Comparison of ENCODE assay signal across 8 mouse cellular contexts in genomic region chr10:81626994-81627835, GRCm38 (mm10). TPM values are rescaled to one million over a fixed set of nuclear protein-coding genes. Genes with fewer than 3 reads are reported as not detected.
DNase-seq lines count a peak whose midpoint lies in the region; ATAC-seq and TF ChIP-seq lines count a peak whose summit lies in the region.

Gene Sirt6 (minus strand): TSS chr10:81627797.

- 5% methylated on average over 40 of the region's 40 CpGs for WGBS in hindbrain, postnatal 0 days

- 0 out of 2 replicates have a peak, but pooled peaks cover 3% of the 10 kb centered on the region for H3K27me3 ChIP-seq in hindbrain, postnatal 0 days (ENCODE audit: insufficient read depth, low read length)

- peak within 1 kb of the TSS; percentile 88 for H3K4me3 ChIP-seq in gastrocnemius, adult 2 months
- peak within 1 kb of the TSS; percentile 74 for H3K4me3 ChIP-seq in hindbrain, postnatal 0 days (ENCODE audit: low read length)
- H3K4me3 ChIP-seq in left cerebral cortex, adult 2 months, result peak within 1 kb of the TSS; percentile 73

- peak within 1 kb of the TSS; percentile 89 for H3K27ac ChIP-seq in gastrocnemius, adult 2 months
- peak within 1 kb of the TSS; percentile 84 for H3K27ac ChIP-seq in hindbrain, postnatal 0 days
- peak within 1 kb of the TSS; percentile 89 for H3K27ac ChIP-seq in left cerebral cortex, adult 2 months

- no peak for TF ChIP-seq CTCF in gastrocnemius, adult 2 months (IDR thresholded peaks at IDR 0.05)
- TF ChIP-seq CTCF in hindbrain, postnatal 0 days (IDR thresholded peaks at IDR 0.05; ENCODE audit: low read depth), result peak; percentile 5; the same call in 1 of the 2 replicates
- no peak for TF ChIP-seq CTCF in left cerebral cortex, adult 2 months (IDR thresholded peaks at IDR 0.05)

- DNase-seq in WW6 (ENCODE audit: low read depth, low spot score), result peak; percentile 90
- peak; percentile 59 to 84 for DNase-seq in cerebellum, postnatal 4 days (ENCODE audit: low spot score in 2 of 2)
- DNase-seq in gastrocnemius, adult 2 months, result peak; percentile 95
- DNase-seq in hindbrain, postnatal 0 days (ENCODE audit: low spot score), result peak; percentile 97
- peak; percentile 86 to 92 for DNase-seq in left cerebral cortex, adult 2 months (ENCODE audit: extremely low spot score in 1 of 2, low spot score in 2 of 2)
- DNase-seq in right cerebral cortex, adult 2 months (ENCODE audit: low spot score in 2 of 2), result peak; percentile 92 to 94
- peak; percentile 94 for DNase-seq in urinary bladder, postnatal 14 days (ENCODE audit: low spot score)

- no peaks in the 10 kb centered on the region for H3K9me3 ChIP-seq in hindbrain, postnatal 0 days (ENCODE audit: low read length)

- intact Hi-C loops in gastrocnemius, adult 2 months (cut with DNase I), result loop anchor here (2.0 kb wide), 1 partner anchor 20 kb away; the partner anchor contains the start of gene BC025920
- intact Hi-C loops in left cerebral cortex, adult 2 months (cut with DNase I), result loop anchor here (2.0 kb wide), 1 partner anchor 20 kb away; the partner anchor contains the start of gene BC025920

- peak; percentile 87 for ATAC-seq in hindbrain, postnatal 0 days
- ATAC-seq in megakaryocyte, adult 5-6 weeks (ENCODE audit: poor library complexity, severe bottlenecking), result peak; percentile 87

- H3K4me1 ChIP-seq in hindbrain, postnatal 0 days (ENCODE audit: insufficient read depth, low read length), result peaks cover 11% of the 10 kb centered on the region

- H3K9ac ChIP-seq in hindbrain, postnatal 0 days (replicated peaks; ENCODE audit: low read length), result peak within 1 kb of the TSS; percentile 86

- peak within 1 kb of the TSS; percentile 94 for H3K4me2 ChIP-seq in hindbrain, postnatal 0 days (ENCODE audit: low read depth, low read length)

- H3K36me3 ChIP-seq in hindbrain, postnatal 0 days (ENCODE audit: insufficient read depth, low read length), result peaks cover 17% of the 10 kb centered on the region

RNA-seq across cellular contexts. Expression of gene Sirt6, which starts in this region (rescaled TPM):
- 1 to 10 TPM; 4.7 to 5.6 TPM for total RNA-seq in gastrocnemius, adult 2 months (2021)
- 22.4 and 31.5 TPM in 2 replicates for total RNA-seq in hindbrain, postnatal 0 days (2014; rRNA removed)
- polyA plus RNA-seq in hindbrain, postnatal 0 days (2015; fragmentation: Nextera tagmentation; extraction: Ambion mirVana), result 39.0 and 40.9 TPM in 2 replicates
- total RNA-seq in left cerebral cortex, adult 2 months (2021), result 10 to 100 TPM; 26.8 to 28.6 TPM
- total RNA-seq in megakaryocyte, adult 5-6 weeks (2015), result 6.3 and 8.0 TPM in 2 replicates
- 2.5 and 6.4 TPM in 2 replicates for total RNA-seq in megakaryocyte, adult 5-6 weeks (2017)

Comparison
In these comparisons a context has a peak if more than half of its experiments do, and no peak if none do; other contexts are left out.
1. Peak in every context shown above with its lines: DNase-seq, ATAC-seq, H3K4me3 ChIP-seq and H3K27ac ChIP-seq.